Mouse (Mus musculus): ENCODE results near the gene Atxn1.

- TF ChIP-seq EP300 (IDR thresholded peaks at IDR 0.05; ENCODE audit: low read length) (no peak), CTCF (conservative IDR thresholded peaks at IDR 0.05 in 1 of 2, IDR thresholded peaks at IDR 0.05 in 1 of 2; ENCODE audit: low read depth in 2 of 2, low read length in 2 of 2) (peak in 1 of 2 experiments; percentile 41; a peak in 2 of 4 replicates), MAX (IDR thresholded peaks at IDR 0.05; ENCODE audit: low read length) (no peak), USF1 (IDR thresholded peaks at IDR 0.05; ENCODE audit: low read depth, low read length) (no peak), POLR2A (IDR thresholded peaks at IDR 0.05; ENCODE audit: low read depth, low read length) (no peak), E2F4 (IDR thresholded peaks at IDR 0.05; ENCODE audit: insufficient replicate concordance, low read depth, low read length) (no peak), NRF1 (IDR thresholded peaks at IDR 0.05; ENCODE audit: low read depth, low read length) (no peak), HCFC1 (IDR thresholded peaks at IDR 0.05; ENCODE audit: low read depth, low read length) (no peak), KAT2A (IDR thresholded peaks at IDR 0.05; ENCODE audit: insufficient replicate concordance, low read length) (no peak), TBP (conservative IDR thresholded peaks at IDR 0.05; ENCODE audit: low read depth, low read length) (no peak), CHD2 (IDR thresholded peaks at IDR 0.05; ENCODE audit: low read length) (no peak), MAFK (IDR thresholded peaks at IDR 0.05; ENCODE audit: insufficient replicate concordance, low read length) (no peak), NELFE (IDR thresholded peaks at IDR 0.05; ENCODE audit: low read depth, low read length) (no peak)
These were observed 196.6 kb downstream of the Atxn1 start for GRCm38 (mm10) chr13:45768250-45768649.
